Mouse (Mus musculus): ENCODE results near the gene Isoc2b. TPM values are rescaled to one million over a fixed set of nuclear protein-coding genes. Genes with fewer than 3 reads are reported as not detected.
"Not testable (repeated sequence)": the region's sequence is repeated elsewhere in the genome, so short reads cannot be mapped to it uniquely, and the experiment has no call there.

Gene Isoc2b
- total RNA-seq, 4 experiments from 2014 or later = 8.3 to 10.0 (median 9.1) TPM

DNA sequence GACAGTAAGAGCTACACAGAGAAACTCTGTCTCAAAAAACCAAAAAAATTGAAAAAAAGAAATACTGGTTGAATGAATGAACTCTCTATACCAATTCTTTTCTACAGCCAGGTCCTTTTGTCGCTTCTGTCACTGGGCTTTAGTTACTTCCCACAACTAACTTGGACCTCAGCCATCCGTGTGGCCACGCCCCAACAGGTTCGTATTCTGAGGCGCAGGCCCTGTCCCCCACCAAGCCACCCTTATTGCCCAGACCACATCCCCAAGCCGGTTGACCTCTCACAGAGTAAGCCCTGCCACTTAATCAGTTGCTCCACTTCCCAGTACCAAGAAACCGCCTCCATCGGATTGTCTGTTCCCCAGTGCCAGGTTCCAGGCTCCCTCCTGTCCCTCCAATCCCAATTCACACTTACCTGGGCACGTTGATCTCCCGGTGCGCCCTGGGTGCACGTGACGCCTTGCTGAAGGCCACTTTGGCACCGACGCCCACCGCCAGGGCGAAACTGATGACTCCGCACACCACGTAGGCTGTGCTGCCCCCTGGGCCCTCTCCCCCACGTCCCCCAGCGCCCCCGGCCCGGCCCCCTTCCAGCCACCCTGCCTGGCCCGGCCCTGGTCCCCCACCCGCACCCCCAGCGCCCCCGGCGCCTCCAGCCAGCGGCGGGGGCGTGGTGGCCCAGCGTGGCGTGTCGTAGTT, 34.3 kb downstream of the Isoc2b start:
- DNase-seq (ENCODE audit: low spot score in 2 of 2) = no peak

DNA sequence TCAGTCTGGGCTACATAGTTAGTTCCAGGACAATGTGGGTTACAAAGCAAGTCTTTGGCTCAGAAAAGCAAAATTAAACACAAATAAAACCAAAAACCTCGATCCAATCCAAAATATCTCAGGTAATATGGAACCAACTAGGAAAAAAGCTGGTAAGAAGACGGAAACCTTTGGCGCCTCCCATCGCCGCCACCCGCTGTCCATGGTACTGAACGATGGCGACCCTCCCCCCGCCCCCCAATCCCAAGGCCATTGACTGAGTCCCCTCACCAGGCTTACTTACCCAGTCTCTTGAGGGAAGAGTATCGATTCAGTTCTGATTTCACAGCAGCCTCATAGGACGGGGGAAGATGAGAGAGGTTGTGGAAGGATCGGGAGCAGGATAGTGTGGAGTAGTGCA, 39.6 kb downstream of the Isoc2b start:
- no peak for DNase-seq (ENCODE audit: low spot score in 2 of 2)

DNA sequence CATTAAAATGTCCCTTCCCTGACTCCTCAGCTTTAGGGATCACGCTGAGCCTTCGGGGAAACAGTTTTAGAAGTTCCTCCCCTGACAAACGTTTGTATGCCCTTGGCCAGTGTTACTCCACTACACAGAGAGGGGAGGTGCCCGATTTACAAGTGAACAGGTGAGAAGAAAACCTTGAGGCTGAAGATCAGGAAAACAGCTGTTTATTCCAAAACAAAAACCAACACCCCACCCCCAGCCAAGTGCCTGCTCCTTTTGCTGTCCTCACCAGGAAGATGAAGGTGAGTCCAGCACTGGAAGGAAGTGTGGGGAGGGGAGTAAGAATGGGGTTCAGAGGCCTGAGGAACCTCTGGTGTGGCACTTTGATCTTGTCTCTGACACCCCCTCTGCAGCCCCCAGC, 44.7 kb downstream of the Isoc2b start:
- DNase-seq (ENCODE audit: low spot score in 2 of 2) = no peak

DNA sequence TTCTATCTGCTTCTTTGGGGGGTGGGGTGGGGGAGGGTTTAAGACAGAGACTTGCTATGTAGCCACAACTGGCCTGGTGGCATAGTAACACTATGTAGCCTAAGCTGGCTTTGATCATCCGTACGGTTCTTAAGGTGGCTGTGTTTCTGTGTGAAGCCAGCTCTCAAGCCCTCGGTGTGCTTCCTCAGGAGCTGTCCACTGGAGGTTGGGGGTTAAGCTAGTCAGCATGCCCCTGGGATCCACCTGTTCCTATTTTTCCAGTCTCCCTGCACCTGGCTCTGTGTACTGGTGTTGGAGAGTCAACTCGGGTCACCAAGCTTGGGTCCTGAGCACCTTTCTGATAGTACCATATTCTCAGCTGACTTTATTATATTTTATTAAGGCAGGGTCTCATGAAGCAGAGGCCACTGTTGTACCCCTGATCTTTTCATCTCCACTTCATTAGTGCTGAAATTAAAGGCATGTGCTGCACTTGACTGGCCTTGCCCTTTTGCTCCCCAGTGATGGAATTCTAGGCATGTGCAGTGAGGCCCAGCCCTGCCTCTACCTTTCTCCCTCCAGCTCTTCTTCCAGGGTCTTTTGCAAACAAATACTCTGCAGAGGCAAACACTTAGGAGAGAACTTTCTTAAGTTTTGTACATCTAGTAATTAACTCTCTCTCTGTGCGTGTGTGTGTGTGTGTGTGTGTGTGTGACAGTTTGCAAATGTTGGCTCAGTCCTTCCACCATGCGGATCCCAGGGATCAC, 47.7 kb downstream of the Isoc2b start:
- DNase-seq (ENCODE audit: low spot score in 2 of 2) = no peak

DNA sequence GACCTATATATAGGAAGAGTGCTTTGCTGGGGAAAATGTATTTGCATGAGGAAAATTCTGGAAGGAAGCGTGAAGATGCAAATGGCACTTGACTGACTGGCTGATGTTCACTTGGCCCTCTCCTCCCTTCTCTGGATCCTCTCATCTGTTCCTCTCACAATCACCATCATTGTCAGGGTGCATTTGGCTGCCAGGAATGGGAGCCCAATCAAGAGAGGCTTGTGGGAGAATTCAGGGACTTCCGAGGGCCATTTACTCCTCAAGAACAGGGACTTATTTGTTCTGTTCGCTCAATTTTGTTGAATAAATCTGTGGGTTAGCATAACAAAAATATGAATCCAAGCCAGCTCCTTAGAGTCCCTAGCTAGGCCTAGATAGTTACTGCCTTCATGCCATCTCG, 48.4 kb downstream of the Isoc2b start:
- no peak for DNase-seq (ENCODE audit: low spot score in 2 of 2)

DNA sequence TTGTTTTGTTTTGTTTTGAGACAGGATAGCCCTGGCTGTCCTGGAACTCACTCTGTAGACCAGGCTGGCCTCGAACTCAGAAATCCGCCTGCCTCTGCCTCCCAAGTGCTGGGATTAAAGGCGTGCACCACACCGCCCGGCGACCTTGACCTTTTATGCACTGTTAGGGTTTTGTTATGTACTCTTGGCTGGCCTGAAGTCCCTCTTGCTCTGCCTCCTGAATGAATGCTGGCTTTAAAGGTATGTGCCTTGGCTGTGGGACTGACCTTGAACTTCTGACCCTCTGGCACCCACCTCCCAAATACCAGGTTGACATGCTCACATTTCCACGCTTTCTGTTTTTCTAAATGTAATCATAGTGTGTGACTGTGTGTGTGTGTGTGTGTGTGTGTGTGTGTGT, 49.1 kb downstream of the Isoc2b start:
- DNase-seq (ENCODE audit: low spot score in 2 of 2) = not testable (repeated sequence)

DNA sequence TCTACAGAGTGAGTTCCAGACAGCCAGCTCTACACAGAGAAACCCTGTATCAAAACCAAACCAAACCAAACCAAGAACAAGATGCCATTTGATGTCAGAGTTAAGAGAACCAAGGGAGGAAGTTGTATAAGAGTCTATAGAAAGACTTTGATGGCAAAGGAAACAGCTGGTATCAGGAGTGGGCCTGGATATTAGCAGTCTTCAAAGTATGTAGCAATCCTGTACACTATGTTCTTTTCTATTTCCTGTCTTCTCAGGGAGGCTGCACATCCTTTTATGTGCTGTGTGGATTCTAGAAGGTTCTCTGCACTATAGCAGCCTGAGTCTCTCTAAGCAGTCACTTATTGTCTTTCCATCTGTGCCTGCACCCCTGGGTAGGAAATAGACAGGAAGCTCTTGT, 53.5 kb downstream of the Isoc2b start:
- DNase-seq (ENCODE audit: low spot score in 2 of 2) = no peak

DNA sequence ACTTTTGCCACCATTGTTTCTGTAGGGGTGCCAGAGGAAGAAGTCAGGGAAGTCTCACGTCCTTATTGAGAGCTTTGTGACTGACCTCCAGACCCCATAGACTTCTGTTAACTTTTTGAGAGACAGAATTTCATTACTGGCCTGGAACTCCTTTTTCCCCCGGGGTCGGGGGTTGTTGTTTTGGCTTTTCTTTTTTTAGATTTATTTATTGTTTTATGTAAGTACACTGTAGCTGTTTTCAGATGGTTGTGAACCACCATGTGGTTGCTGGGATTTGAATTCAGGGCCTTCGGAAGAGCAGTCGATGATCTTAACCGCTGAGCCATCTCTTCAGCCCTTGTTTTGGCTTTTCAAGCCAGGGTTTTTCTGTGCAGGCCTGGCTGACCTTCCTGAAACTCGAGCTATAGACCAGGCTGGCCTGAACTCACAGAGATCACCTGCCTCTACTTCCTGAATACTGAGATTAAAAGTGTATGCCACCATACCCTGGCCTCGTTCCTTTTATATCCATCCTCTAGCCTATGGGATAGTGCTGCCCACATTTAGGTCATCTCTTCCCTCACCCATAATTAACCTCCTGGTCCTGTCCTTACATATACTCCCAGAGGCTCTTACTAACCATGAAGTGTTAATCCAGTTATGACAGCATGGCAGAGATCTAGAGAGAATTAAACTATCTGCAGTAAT, 56.8 kb downstream of the Isoc2b start:
- no peak for DNase-seq (ENCODE audit: low spot score in 2 of 2)

DNA sequence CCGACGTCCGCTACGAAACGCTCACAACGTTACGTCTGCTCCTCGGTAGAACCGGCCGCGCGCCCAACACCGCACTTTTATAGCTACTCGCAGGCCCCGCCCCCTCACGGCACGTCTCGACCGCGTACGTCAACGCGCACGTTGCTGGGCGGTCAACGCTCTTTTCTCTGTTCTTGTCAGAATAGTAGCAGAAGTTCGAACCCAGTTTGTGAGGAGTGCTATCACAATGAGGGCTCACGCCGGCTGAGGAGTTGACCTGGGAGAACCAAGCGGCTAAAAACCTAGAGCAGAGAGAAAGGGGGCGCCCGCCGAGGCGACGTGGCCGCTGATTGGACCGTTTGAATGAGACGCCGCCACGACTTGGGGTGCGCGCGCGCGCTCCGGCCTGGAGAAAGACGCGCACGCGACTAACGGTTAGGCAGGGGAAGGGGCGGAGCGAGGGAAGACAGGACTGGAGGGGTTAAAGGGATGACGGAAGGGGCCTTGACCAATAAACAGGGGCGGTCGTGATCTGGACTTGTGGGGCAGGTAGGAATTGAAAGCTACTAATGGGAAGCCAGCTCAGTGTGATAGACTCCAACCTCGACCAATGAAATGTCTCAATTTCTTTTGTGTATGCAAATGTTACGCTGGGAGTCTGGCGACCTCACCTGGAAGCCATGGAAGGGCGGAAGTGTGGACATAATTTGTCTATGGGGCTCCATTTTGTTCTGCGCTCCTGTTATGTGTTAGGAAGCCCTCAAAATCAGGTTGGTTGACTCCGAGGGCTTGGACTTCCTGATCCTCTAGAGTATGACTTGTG, 57.6 kb downstream of the Isoc2b start, which contains the start of gene Ube2s:
Gene Ube2s, minus strand, starts transcription at position 288 of the 802 bp plus-strand sequence.
- peak; percentile 97 to 99 for DNase-seq (ENCODE audit: low spot score in 2 of 2)

DNA sequence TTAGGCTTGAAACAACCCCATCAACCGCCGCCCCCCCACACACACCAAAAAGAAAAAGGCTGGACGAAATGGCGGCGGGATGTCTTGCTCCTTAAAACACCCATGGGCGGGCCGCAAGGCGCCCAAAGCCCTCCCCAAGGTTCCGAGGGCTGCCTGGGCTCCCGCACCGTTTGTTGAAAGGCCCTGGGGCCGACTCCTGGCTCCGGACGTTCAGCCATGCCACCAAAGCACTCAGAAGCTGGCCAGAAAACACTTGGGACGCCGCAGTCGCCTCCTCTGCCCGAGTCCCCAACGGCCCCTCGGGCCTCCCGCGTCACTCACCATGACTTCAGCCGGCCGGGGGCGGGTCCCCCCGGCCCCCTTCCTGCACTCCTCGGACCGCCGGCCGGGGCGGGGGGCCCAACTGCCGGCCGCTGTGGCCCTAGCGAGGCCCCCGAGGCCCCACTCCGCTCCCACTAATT, 58.2 kb downstream of the Isoc2b start:
- peak in 1 of 2 experiments; percentile 53 for DNase-seq (ENCODE audit: low spot score in 2 of 2)

DNA sequence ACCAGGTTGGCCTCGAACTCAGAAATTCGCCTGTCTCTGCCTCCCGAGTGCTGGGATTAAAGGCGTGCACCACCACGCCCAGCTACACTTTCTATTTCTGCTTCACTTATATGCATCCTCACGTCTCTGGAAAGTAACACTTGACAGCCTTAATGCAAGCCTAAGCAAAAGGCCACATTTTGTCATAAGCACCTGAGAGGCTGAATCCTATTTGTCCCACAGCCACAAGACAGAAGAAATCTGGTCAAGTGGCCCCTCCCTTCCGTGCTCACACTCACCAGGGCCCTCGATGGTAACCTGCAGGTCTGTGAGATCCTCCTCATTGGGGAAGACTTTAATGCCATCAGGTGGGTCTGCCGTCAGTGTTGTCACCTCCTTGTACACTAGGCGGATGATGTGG, 58.9 kb downstream of the Isoc2b start:
- DNase-seq (ENCODE audit: low spot score in 2 of 2) = not testable (repeated sequence)

DNA sequence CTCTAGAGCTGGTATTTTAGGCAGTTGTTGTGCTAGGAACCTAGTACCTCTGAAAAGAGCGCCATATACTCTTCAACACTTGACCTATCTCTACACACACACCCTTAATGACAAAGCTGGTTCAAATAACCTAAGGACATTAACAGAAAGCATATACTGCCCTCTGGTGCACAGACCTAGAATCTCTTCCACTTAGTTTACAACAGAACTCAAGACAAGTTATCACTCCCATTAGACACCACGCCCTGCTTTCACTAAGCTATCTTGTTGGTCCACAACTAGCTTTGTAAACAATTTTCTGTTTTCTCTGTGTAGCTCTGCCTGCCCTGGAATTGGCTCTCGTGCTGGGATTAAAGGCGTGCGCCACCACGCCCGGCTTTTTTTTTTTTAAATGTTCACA, 63.3 kb downstream of the Isoc2b start:
- no peak for DNase-seq (ENCODE audit: low spot score in 2 of 2)

DNA sequence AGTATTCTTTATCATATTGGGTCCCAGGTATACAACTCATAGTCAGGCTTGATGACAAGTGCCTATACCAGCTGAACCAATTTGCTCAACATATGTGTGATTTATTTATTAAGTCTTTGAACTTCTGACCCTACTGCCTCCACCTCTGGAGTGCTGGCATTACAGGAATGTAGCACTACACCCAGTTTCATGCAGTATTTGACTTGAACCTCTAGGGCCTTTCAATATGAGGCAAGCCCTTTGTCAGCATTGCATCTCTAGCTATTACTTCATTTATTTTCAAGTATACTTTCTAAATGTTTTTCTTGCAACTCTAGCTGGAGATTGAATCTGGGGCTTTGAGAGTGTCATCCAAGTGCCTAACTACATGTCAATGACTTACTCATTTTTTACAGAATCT, 67.8 kb downstream of the Isoc2b start:
- no peak for DNase-seq (ENCODE audit: low spot score in 2 of 2)

DNA sequence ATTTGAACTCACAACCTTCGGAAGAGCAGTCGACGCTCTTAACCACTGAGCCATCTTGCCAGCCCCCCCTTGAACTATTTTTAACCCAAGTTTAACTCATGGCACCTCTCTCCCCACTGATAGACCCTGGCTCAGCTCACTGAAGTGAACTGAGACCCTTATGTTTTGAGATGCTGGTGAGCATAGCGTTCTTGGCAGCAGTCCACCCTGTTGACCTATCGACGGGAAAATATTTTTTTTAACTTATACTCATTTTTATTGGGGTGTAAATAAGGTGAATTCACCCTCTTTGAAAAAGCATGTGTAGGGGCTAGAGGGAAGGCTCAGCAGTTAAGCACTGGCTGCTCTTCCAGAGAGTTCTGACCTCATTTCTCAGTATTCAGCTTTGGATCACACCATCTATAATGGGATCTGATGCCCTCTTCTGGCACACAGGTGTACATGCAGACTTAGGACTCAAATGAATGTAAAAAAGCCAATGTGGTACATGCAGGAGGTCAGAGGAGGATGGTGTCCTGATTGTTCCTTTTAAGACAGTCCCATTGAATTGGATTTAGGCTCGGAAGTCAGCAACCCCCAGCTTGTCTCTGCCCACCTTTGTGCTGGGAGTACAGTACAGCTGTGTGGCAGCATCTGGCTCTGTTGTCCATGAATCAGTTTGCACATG, 74.2 kb downstream of the Isoc2b start:
- DNase-seq (ENCODE audit: low spot score in 2 of 2) = peak in 1 of 2 experiments; percentile 30

Other genes starting within 250 kb of the Isoc2b start
- gene Tmem86b, start 238.8 kb downstream of the Isoc2b start, total RNA-seq (2022) = 10 to 100 TPM in 3 of 4 experiments, 1 to 10 TPM in 1; 9.1 to 12.5 (median 12.2) TPM
- gene Ppp6r1, start 211.2 kb downstream of the Isoc2b start, total RNA-seq (2022) = 100 to 1,000 TPM; 118 to 128 (median 127) TPM
- 10 to 100 TPM; 83.7 to 95.5 (median 89.4) TPM for gene Hspbp1, start 185.2 kb downstream of the Isoc2b start, total RNA-seq (2022)
- 100 to 1,000 TPM; 377 to 435 (median 401) TPM for gene Brsk1, start 179.7 kb downstream of the Isoc2b start, total RNA-seq (2022)
- gene Tmem150b, start 145.0 kb downstream of the Isoc2b start, total RNA-seq (2022) = under 1 TPM in 2 of 4 experiments, not detected in 2; 0.16 to 0.21 TPM
- gene Kmt5c, start 130.1 kb downstream of the Isoc2b start, total RNA-seq (2022) = 10 to 100 TPM; 22.0 to 31.3 (median 25.3) TPM
- 1 to 10 TPM; 5.1 to 8.7 (median 6.8) TPM for gene Cox6b2, start 117.2 kb downstream of the Isoc2b start, total RNA-seq (2022)
- not detected for gene Fam71e2, start 99.0 kb downstream of the Isoc2b start, total RNA-seq (2022)
- under 1 TPM; 0.26 to 0.70 (median 0.39) TPM for gene Il11, start 87.4 kb downstream of the Isoc2b start, total RNA-seq (2022)
- gene Tmem190, start 87.3 kb downstream of the Isoc2b start, total RNA-seq (2022) = not detected
- gene Tmem238, start 80.6 kb downstream of the Isoc2b start, total RNA-seq (2022) = 1 to 10 TPM; 3.0 to 4.2 (median 3.1) TPM
- gene Rpl28, start 77.4 kb downstream of the Isoc2b start, total RNA-seq (2022) = 100 to 1,000 TPM; 329 to 537 (median 413) TPM
- 100 to 1,000 TPM; 103 to 130 (median 112) TPM for gene Ube2s, start 57.7 kb downstream of the Isoc2b start, total RNA-seq (2022)
- 100 to 1,000 TPM; 105 to 117 (median 110) TPM for gene Shisa7, start 25.6 kb downstream of the Isoc2b start, total RNA-seq (2022)
- gene Isoc2a, start 6.9 kb upstream of the Isoc2b start, total RNA-seq (2022) = 10 to 100 TPM; 16.1 to 17.7 (median 17.1) TPM
- under 1 TPM in 3 of 4 experiments, not detected in 1; 0.48 to 0.65 (median 0.51) TPM for gene Gm36210, start 36.3 kb upstream of the Isoc2b start, total RNA-seq (2022)
- 10 to 100 TPM; 14.7 to 16.8 (median 15.5) TPM for gene Zfp628, start 45.0 kb upstream of the Isoc2b start, total RNA-seq (2022)
- gene Nat14, start 51.8 kb upstream of the Isoc2b start, total RNA-seq (2022) = 100 to 1,000 TPM in 1 of 4 experiments, 10 to 100 TPM in 3; 94.7 to 100 (median 95.8) TPM
- gene Ssc5d, start 55.5 kb upstream of the Isoc2b start, total RNA-seq (2022) = 1 to 10 TPM; 2.1 to 3.5 (median 2.6) TPM
- gene Sbk2, start 94.1 kb upstream of the Isoc2b start, total RNA-seq (2022) = under 1 TPM; 0.16 to 0.68 (median 0.26) TPM
- gene Sbk3, start 100.9 kb upstream of the Isoc2b start, total RNA-seq (2022) = 1 to 10 TPM in 3 of 4 experiments, under 1 TPM in 1; 0.88 to 1.3 (median 1.1) TPM
- gene Zfp579, start 125.9 kb upstream of the Isoc2b start, total RNA-seq (2022) = 10 to 100 TPM; 23.3 to 31.7 (median 25.0) TPM
- 1 to 10 TPM; 6.3 to 7.8 (median 6.5) TPM for gene Zfp524, start 144.2 kb upstream of the Isoc2b start, total RNA-seq (2022)
- gene Fiz1, start 144.4 kb upstream of the Isoc2b start, total RNA-seq (2022) = 10 to 100 TPM; 21.3 to 23.5 (median 23.2) TPM
- gene Gm44973, start 145.2 kb upstream of the Isoc2b start, total RNA-seq (2022) = not detected
- gene Zfp865, start 150.1 kb upstream of the Isoc2b start, total RNA-seq (2022) = 10 to 100 TPM; 33.5 to 38.8 (median 35.8) TPM
- gene Ccdc106, start 150.3 kb upstream of the Isoc2b start, total RNA-seq (2022) = 10 to 100 TPM; 55.7 to 63.0 (median 59.8) TPM
- 1 to 10 TPM in 1 of 4 experiments, not detected in 3; 1.5 TPM for gene 4632433K11Rik, start 163.9 kb upstream of the Isoc2b start, total RNA-seq (2022)
- gene Zfp784, start 168.2 kb upstream of the Isoc2b start, total RNA-seq (2022) = 1 to 10 TPM; 5.4 to 6.0 (median 5.7) TPM
- 10 to 100 TPM; 25.2 to 31.7 (median 27.2) TPM for gene Zfp580, start 181.3 kb upstream of the Isoc2b start, total RNA-seq (2022)
- 100 to 1,000 TPM; 159 to 182 (median 174) TPM for gene U2af2, start 191.9 kb upstream of the Isoc2b start, total RNA-seq (2022)
- 100 to 1,000 TPM; 395 to 439 (median 410) TPM for gene Epn1, start 210.0 kb upstream of the Isoc2b start, total RNA-seq (2022)
- not detected for gene Rfpl4, start 246.7 kb upstream of the Isoc2b start, total RNA-seq (2022)